Mouse (Mus musculus): Measurements from ENCODE around the gene Erg.

GRCm38 (mm10) chr16:95586311-95586602 is at the start of gene Erg:
- TF ChIP-seq CTCF (IDR thresholded peaks at IDR 0.05; ENCODE audit: low read depth) (no peak), EP300 (IDR thresholded peaks at IDR 0.05; ENCODE audit: low read depth) (no peak)

Measured in liver, postnatal 0 days (tissue).